Mouse (Mus musculus) heart, embryonic 14.5 days (tissue): ENCODE data around the gene Zfp787. TPM values are rescaled to one million over a fixed set of nuclear protein-coding genes. Genes with fewer than 3 reads are reported as not detected.

Experiments
- ATAC-seq: fragments of 200-750 bp; cut with Nextera tagmentation; 2 replicates; pipeline ENCODE4 v1.8.0; 2017; ENCODE audit warnings: low read depth, moderate TSS enrichment; ENCODE audit not compliant: insufficient number of reproducible peaks, insufficient read depth, low FRiP score
- H3K27ac ChIP-seq, 2 experiments: fragments of 200-500 bp in 1 of 2; fragments of 300-500 bp in 1 of 2; sonication (generic) in 1 of 2; replicated peaks in 1 of 2; 2 replicates each; pipeline ENCODE4 v1.5.1; 2012 to 2014; ENCODE audit warnings: low read depth in 2 of 2, low read length in 2 of 2, control low read depth in 1 of 2, mild to moderate bottlenecking in 1 of 2, mixed read lengths in 1 of 2; ENCODE audit not compliant: control insufficient read depth in 1 of 2, insufficient read depth in 1 of 2
- H3K27me3 ChIP-seq: fragments of 300-500 bp; sonication (generic); 2 replicates; pipeline ENCODE4 v1.6.1; 2014; ENCODE audit warnings: mild to moderate bottlenecking, low read length, control low read depth; ENCODE audit not compliant: control insufficient read depth, insufficient read depth
- H3K36me3 ChIP-seq: fragments of 300-500 bp; sonication (generic); 2 replicates; pipeline ENCODE4 v1.6.1; 2014; ENCODE audit warnings: mild to moderate bottlenecking, control low read depth, low read length, mixed read lengths; ENCODE audit not compliant: control insufficient read depth, insufficient read depth
- H3K4me1 ChIP-seq, 2 experiments: fragments of 200-500 bp in 1 of 2; fragments of 300-500 bp in 1 of 2; sonication (generic) in 1 of 2; 2 replicates each; pipeline ENCODE4 v1.6.1; 2012 to 2014; ENCODE audit warnings: low read length in 2 of 2, control low read depth in 1 of 2, mixed read lengths in 1 of 2; ENCODE audit not compliant: control insufficient read depth in 2 of 2, insufficient read depth in 2 of 2
- H3K4me2 ChIP-seq: fragments of 300-500 bp; sonication (generic); 2 replicates; pipeline ENCODE4 v1.6.1; 2014; ENCODE audit warnings: mild to moderate bottlenecking, low read length
- H3K4me3 ChIP-seq, 2 experiments: fragments of 200-500 bp in 1 of 2; fragments of 300-500 bp in 1 of 2; sonication (generic) in 1 of 2; 2 replicates each; pipeline ENCODE4 v1.5.1; 2012 to 2014; ENCODE audit warnings: low read length in 2 of 2, mild to moderate bottlenecking in 2 of 2, control low read depth in 1 of 2, low read depth in 1 of 2, moderate library complexity in 1 of 2; ENCODE audit not compliant: control insufficient read depth in 1 of 2, insufficient read depth in 1 of 2
- H3K9ac ChIP-seq: fragments of 300-500 bp; sonication (generic); 2 replicates; pipeline ENCODE4 v1.6.1; 2014; ENCODE audit warnings: mild to moderate bottlenecking, low read length
- H3K9me3 ChIP-seq: fragments of 300-500 bp; sonication (generic); 2 replicates; pipeline ENCODE4 v1.6.1; 2016; ENCODE audit warnings: low read length, control low read depth; ENCODE audit not compliant: control insufficient read depth
- WGBS: fragments of 180-500 bp; shearing (Covaris S2); extraction: QIAGEN DNeasy Blood & Tissue Kit; methylation state at CpG from one replicate; pipeline ENCODE4 v1.1.7; 2014; 5-methylcytosine and 5-hydroxymethylcytosine counted together
- polyA plus RNA-seq: library from polyadenylated mRNA; unstranded; fragments of >200 nt; fragmentation: Nextera tagmentation; extraction: Ambion mirVana; gene quantifications from 2 replicates; pipeline ENCODE4 v1.2.1, GENCODE M21; 2014

Zfp787 gene
- polyA plus RNA-seq, 1 experiment from 2014 or later = 11.8 TPM

DNA sequence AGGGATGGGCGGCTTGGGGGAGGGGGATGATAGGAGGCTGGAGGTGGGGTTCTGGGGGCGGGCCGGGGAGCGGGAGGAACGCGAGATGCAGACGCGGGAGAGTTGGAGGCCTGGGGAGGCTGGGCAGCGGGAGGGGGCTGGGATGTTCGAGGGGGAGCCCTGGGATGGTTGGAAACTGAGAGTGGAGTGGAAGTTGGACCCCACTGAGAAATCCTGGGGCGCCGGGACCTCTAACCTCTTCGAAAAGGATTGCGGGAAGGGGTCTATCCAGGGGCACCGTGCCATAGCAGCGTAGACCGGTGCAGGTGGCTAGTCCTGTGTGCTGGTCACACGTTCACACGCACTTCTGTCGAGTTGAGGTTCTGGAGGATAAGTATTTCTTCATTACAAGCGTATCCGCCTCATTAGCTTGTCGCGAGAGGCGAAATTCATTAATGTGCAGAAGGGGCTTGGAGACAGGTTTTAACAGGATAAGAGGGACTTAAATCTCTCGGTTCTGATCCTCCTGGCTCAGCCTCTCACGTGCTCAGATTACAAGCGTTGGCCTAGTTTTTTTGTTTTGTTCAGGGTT, 17.0 kb upstream of the Zfp787 start:
- peak; percentile 6 for ATAC-seq
- Histone ChIP-seq H3K27ac (peak overlapping the region; percentile 39 to 63; a peak in 3 of 4 replicates), H3K4me2 (peak overlapping the region; percentile 99), H3K4me1 (peaks cover 4 to 19% of the 10 kb centered on the region in 2 experiments), H3K36me3 (peaks cover 9% of the 10 kb centered on the region), H3K4me3 (peak overlapping the region; percentile 71 to 73), H3K9me3 (no peaks in the 10 kb centered on the region), H3K9ac (peak overlapping the region; percentile 87), H3K27me3 (no peaks in the 10 kb centered on the region)
- 2% methylated on average over 27 of the region's 28 CpGs for WGBS

GRCm38 (mm10) chr7:6172006-6172649, 16.3 kb upstream of the Zfp787 start, which contains the start of gene Zfp444:
TSS of gene Zfp444 (plus strand) at chr7:6172226.
- Histone ChIP-seq H3K36me3 (peaks cover 7% of the 10 kb centered on the region), H3K4me3 (peak within 1 kb of the TSS; percentile 71 to 73), H3K9me3 (no peaks in the 10 kb centered on the region), H3K27me3 (no peaks in the 10 kb centered on the region), H3K4me1 (peaks cover 4 to 19% of the 10 kb centered on the region in 2 experiments), H3K27ac (peak within 1 kb of the TSS; percentile 63 to 82), H3K4me2 (peak within 1 kb of the TSS; percentile 99), H3K9ac (peak within 1 kb of the TSS; percentile 87)
- 1% methylated on average over 37 of the region's 37 CpGs for WGBS
- ATAC-seq = peak; percentile 97

- under 1% methylated on average over 24 of the region's 24 CpGs for WGBS
- peak overlapping the region; percentile 99 for H3K4me2 ChIP-seq
- H3K36me3 ChIP-seq = peaks cover 3% of the 10 kb centered on the region
- no peaks in the 10 kb centered on the region for H3K27me3 ChIP-seq
- ATAC-seq = peak; percentile 41; the same call in 1 of the 2 replicates
- H3K4me3 ChIP-seq = peak overlapping the region; percentile 71 to 73
- H3K9me3 ChIP-seq = no peaks in the 10 kb centered on the region
- peaks cover 4 to 19% of the 10 kb centered on the region in 2 experiments for H3K4me1 ChIP-seq
- H3K27ac ChIP-seq = peak overlapping the region; percentile 63 to 82
- H3K9ac ChIP-seq = peak overlapping the region; percentile 87
Measured at GRCm38 (mm10) chr7:6171444-6172005, 15.7 kb upstream of the Zfp787 start.

DNA sequence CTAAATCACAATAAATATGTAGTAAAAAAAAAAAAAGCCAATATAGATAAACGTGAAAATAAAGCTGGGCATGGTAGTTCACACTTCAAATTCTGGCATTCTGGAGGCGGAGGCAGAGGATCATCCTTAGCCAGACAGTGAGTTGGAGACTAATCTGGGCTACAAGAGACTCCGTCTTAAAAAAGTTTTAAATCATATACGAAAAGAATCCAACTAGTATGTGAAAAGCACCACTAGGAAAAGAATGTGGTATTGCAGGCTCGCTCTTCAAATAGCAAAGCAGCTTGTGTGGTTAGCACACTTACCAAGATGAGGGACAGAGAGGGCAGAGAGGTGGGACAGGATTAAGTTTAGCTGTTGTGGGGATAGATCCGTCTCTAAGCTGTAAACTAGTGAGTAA, 15.1 kb upstream of the Zfp787 start:
- WGBS = 47% methylated on average over 6 of the region's 6 CpGs

DNA sequence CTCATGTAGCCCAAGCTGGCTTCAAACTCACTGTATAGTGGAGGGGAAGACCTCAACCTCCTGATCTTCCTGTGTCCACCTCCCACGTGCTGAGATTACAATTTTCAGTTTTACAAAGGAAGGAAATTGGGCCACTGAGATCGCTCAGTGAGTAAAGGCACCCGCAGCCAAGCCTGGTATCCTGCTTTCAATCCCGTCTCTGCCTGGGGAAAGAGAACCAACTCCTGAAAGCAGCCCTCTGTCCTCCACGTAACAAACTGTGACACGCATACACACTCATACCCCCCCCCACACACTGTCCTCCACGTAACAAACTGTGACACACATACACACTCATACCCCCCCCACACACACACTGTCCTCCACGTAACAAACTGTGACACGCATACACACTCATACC, 14.6 kb upstream of the Zfp787 start:
- peaks cover 4 to 19% of the 10 kb centered on the region in 2 experiments for H3K4me1 ChIP-seq
- WGBS = 76% methylated on average over 9 of the region's 9 CpGs
- no peak overlapping the region for H3K4me2 ChIP-seq
- H3K9ac ChIP-seq = no peak overlapping the region
- no peak for ATAC-seq
- no peak overlapping the region for H3K27ac ChIP-seq
- no peak overlapping the region for H3K4me3 ChIP-seq
- H3K27me3 ChIP-seq = no peaks in the 10 kb centered on the region
- no peaks in the 10 kb centered on the region for H3K9me3 ChIP-seq
- H3K36me3 ChIP-seq = no peaks in the 10 kb centered on the region

More for the DNA sequence above, 15.1 kb upstream of the Zfp787 start:
- no peaks in the 10 kb centered on the region for H3K9me3 ChIP-seq
- no peaks in the 10 kb centered on the region for H3K27me3 ChIP-seq
- ATAC-seq = no peak
- H3K27ac ChIP-seq = peak overlapping the region in 1 of 2 experiments; percentile 63; a peak in 1 of 4 replicates
- H3K4me2 ChIP-seq = peak overlapping the region; percentile 99
- H3K9ac ChIP-seq = peak overlapping the region; percentile 87
- peaks cover 2% of the 10 kb centered on the region for H3K36me3 ChIP-seq
- peaks cover 4 to 19% of the 10 kb centered on the region in 2 experiments for H3K4me1 ChIP-seq
- peak overlapping the region in 1 of 2 experiments; percentile 71; a peak in 1 of 4 replicates for H3K4me3 ChIP-seq

DNA sequence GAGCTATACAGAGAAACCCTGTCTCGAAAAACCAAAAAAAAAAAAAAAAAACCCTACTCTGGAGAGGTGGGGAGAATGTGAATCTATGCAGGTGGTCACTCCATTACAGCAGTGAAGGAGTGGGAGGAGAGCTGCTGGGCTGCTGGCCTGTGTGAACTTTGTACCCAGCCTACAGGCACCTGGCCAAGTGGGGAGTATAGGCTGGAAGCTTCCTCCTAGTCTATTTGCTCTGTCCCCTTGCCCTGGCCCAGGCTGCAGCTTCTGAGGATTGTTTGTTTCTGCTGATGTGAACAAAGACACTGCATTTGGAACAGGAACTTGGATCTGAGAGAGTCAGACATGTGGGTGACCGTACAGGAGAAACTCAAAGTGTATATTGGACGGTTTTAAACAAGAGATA, 13.6 kb upstream of the Zfp787 start:
- no peak overlapping the region for H3K27ac ChIP-seq
- ATAC-seq = no peak
- no peaks in the 10 kb centered on the region for H3K36me3 ChIP-seq
- peaks cover 2 to 11% of the 10 kb centered on the region in 2 experiments; a peak in 3 of 4 replicates for H3K4me1 ChIP-seq
- no peak overlapping the region for H3K9ac ChIP-seq
- H3K27me3 ChIP-seq = no peaks in the 10 kb centered on the region
- no peaks in the 10 kb centered on the region for H3K9me3 ChIP-seq
- no peak overlapping the region for H3K4me3 ChIP-seq
- H3K4me2 ChIP-seq = no peak overlapping the region
- 62% methylated on average over 3 of the region's 3 CpGs for WGBS

GRCm38 (mm10) chr7:6164671-6165070, 8.9 kb upstream of the Zfp787 start:
- H3K27me3 ChIP-seq = no peaks in the 10 kb centered on the region
- no peak for ATAC-seq
- 50% methylated on average over 5 of the region's 5 CpGs for WGBS
- no peak overlapping the region for H3K9ac ChIP-seq
- no peaks in the 10 kb centered on the region for H3K36me3 ChIP-seq
- H3K9me3 ChIP-seq = no peaks in the 10 kb centered on the region
- H3K27ac ChIP-seq = no peak overlapping the region
- H3K4me3 ChIP-seq = no peak overlapping the region
- H3K4me1 ChIP-seq = no peaks in the 10 kb centered on the region
- H3K4me2 ChIP-seq = no peak overlapping the region
